Mouse (Mus musculus) liver, adult 2 months (tissue): ENCODE data around the gene Ppp4r1.

ENCODE experiments used
- CTCF ChIP-seq: fragments of 200-500 bp; IDR thresholded peaks from 2 replicates; pipeline ENCODE4 v1.5.1; 2011; ENCODE audit warnings: low read depth, low read length, control low read depth
- POLR2A ChIP-seq: fragments of 200-500 bp; IDR thresholded peaks from 2 replicates; pipeline ENCODE4 v1.6.1; 2011; ENCODE audit warnings: low read length, control low read depth; ENCODE audit not compliant: insufficient read depth; ENCODE audit errors: extremely low read depth

DNA sequence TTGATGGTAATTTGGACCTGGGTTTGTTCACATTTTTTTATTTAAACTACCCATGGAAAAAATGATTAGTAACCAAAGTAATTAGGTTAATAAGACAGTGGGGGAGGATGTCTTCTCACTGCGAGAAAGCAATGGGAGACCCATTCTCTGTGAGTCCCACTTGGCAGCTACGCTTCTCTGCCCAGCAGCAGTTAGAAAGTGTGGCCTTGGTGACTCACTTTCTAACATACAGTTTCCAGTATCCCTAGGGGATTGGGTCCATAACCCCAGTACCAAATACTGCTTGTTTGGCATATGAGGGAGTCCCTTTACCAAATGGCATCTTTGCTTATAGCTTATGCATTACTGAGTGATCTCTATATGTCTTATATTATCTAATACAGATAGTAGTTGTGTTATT, 8.8 kb downstream of the Ppp4r1 start:
- TF ChIP-seq POLR2A: no peak
- TF ChIP-seq CTCF: no peak
